ENCODE assay signal across 10 mouse cellular contexts in genomic region chr3:89521503-89521854, GRCm38 (mm10). TPM values are rescaled to one million over a fixed set of nuclear protein-coding genes. Genes with fewer than 3 reads are reported as not detected.
DNase-seq lines count a peak whose midpoint lies in the region; ATAC-seq lines count a peak whose summit lies in the region.
"Had no signal": no experiment of that assay in that cellular context is flagged by ENCODE, and none has a peak within 500 bp of the region (broad histone marks: within the 10 kb centered on the region; RNA-seq: fewer than 3 reads in every experiment).

No protein-coding gene starts in this region.

- ATAC-seq in heart, embryonic 15.5 days (replicated peaks; ENCODE audit: insufficient number of reproducible peaks, insufficient read depth, low FRiP score, low read depth) = no peak
- no peak for ATAC-seq in hindbrain, embryonic 12.5 days (ENCODE audit: low FRiP score)
- no peak for ATAC-seq in midbrain, embryonic 15.5 days (replicated peaks)
- ATAC-seq: CD4-positive, CD25-positive, alpha-beta regulatory T cell, adult 4 months had no signal

- peaks cover 35% of the 10 kb centered on the region for H3K4me1 ChIP-seq in heart, embryonic 15.5 days (replicated peaks)
- H3K4me1 ChIP-seq in brown adipose tissue, adult 24 weeks (ENCODE audit: control insufficient read depth, insufficient read depth, insufficient read length, low read length) = 0 out of 2 replicates have a peak, but pooled peaks cover 4% of the 10 kb centered on the region
- H3K4me1 ChIP-seq in hindbrain, embryonic 12.5 days = peaks cover 40% of the 10 kb centered on the region
- H3K4me1 ChIP-seq in midbrain, embryonic 15.5 days = peaks cover 59% of the 10 kb centered on the region

- no peak overlapping the region for H3K27ac ChIP-seq in heart, embryonic 15.5 days
- H3K27ac ChIP-seq in brown adipose tissue, adult 24 weeks (replicated peaks; ENCODE audit: low read depth, low read length) = no peak overlapping the region
- H3K27ac ChIP-seq in hindbrain, embryonic 12.5 days = no peak overlapping the region
- peak overlapping the region; percentile 61; the same call in 1 of the 2 replicates for H3K27ac ChIP-seq in midbrain, embryonic 15.5 days

- H3K36me3 ChIP-seq in heart, embryonic 15.5 days = no peaks in the 10 kb centered on the region
- no peaks in the 10 kb centered on the region for H3K36me3 ChIP-seq in hindbrain, embryonic 12.5 days
- no peaks in the 10 kb centered on the region for H3K36me3 ChIP-seq in midbrain, embryonic 15.5 days (replicated peaks)

- peak overlapping the region; percentile 49 for H3K4me3 ChIP-seq in heart, embryonic 15.5 days
- peak overlapping the region; percentile 29; the same call in 1 of the 2 replicates for H3K4me3 ChIP-seq in brown adipose tissue, adult 24 weeks (ENCODE audit: insufficient read depth, low read depth, low read length)
- H3K4me3 ChIP-seq in hindbrain, embryonic 12.5 days = peak overlapping the region; percentile 37
- H3K4me3 ChIP-seq in midbrain, embryonic 15.5 days = peak overlapping the region; percentile 57
- H3K4me3 ChIP-seq: erythroblast, embryonic 14.5 days had no signal

- no peaks in the 10 kb centered on the region; the same call in 1 of the 2 replicates for H3K9me3 ChIP-seq in heart, embryonic 15.5 days (replicated peaks)
- H3K9me3 ChIP-seq in hindbrain, embryonic 12.5 days (replicated peaks) = 0 out of 2 replicates have a peak, but pooled peaks cover under 1% of the 10 kb centered on the region
- H3K9me3 ChIP-seq in midbrain, embryonic 15.5 days = peaks cover 1% of the 10 kb centered on the region; the same call in 1 of the 2 replicates

- 23% methylated on average over 7 of the region's 7 CpGs for WGBS in heart, embryonic 15.5 days
- 5% methylated on average over 7 of the region's 7 CpGs for WGBS in hindbrain, embryonic 12.5 days
- 0% methylated on average over 7 of the region's 7 CpGs for WGBS in midbrain, embryonic 15.5 days

- H3K27me3 ChIP-seq in heart, embryonic 15.5 days = peaks cover 46% of the 10 kb centered on the region
- H3K27me3 ChIP-seq in hindbrain, embryonic 12.5 days = peaks cover 32% of the 10 kb centered on the region
- no peaks in the 10 kb centered on the region for H3K27me3 ChIP-seq in midbrain, embryonic 15.5 days (replicated peaks)

- H3K4me2 ChIP-seq in heart, embryonic 15.5 days = peak overlapping the region; percentile 91
- peak overlapping the region; percentile 67 for H3K4me2 ChIP-seq in hindbrain, embryonic 12.5 days (replicated peaks)
- H3K4me2 ChIP-seq in midbrain, embryonic 15.5 days = peak overlapping the region; percentile 94

- DNase-seq in heart, adult 8-10 months (ENCODE audit: low spot score) = no peak
- no peak for DNase-seq in layer of hippocampus, adult 9-10 months (ENCODE audit: low spot score)
- no peak for DNase-seq in urinary bladder, postnatal 25 days (ENCODE audit: low spot score)
- no peak for DNase-seq in cerebellum, adult 8-10 months

- no peak overlapping the region for H3K9ac ChIP-seq in heart, embryonic 15.5 days
- peak overlapping the region; percentile 37 for H3K9ac ChIP-seq in hindbrain, embryonic 12.5 days
- H3K9ac ChIP-seq in midbrain, embryonic 15.5 days = peak overlapping the region; percentile 62

RNA-seq across cellular contexts. Expression of gene Kcnn3, which starts 1.5 kb away (rescaled TPM):
- polyA plus RNA-seq in heart, embryonic 15.5 days (2015; fragmentation: Nextera tagmentation; extraction: Ambion mirVana) = 2.6 and 4.7 TPM in 2 replicates
- 1 to 10 TPM; 2.1 to 3.4 (median 2.4) TPM for total RNA-seq in heart, adult 8-10 months (2022)
- polyA plus RNA-seq in brown adipose tissue, adult 24 weeks (2012; ENCODE audit: insufficient read depth, insufficient read length, missing spikeins) = 0.28 and 0.29 TPM in 2 replicates
- 4.0 and 4.2 TPM in 2 replicates for polyA plus RNA-seq in hindbrain, embryonic 12.5 days (2016; fragmentation: Nextera tagmentation; extraction: Ambion mirVana)
- polyA plus RNA-seq in midbrain, embryonic 15.5 days (2015; fragmentation: Nextera tagmentation; extraction: Ambion mirVana) = 8.5 and 8.7 TPM in 2 replicates
- polyA plus RNA-seq: CD4-positive, CD25-positive, alpha-beta regulatory T cell, adult 4 months had no signal
